Mouse (Mus musculus): ENCODE data around the gene Lrriq3. TPM values are rescaled to one million over a fixed set of nuclear protein-coding genes. Genes with fewer than 3 reads are reported as not detected.

Lrriq3 gene
- total and polyA plus RNA-seq, 3 experiments: 0.12 to 1.0 (median 0.89) TPM

Other genes with a start within 250 kb of the Lrriq3 start
- not detected for gene Tnni3k, start 38.0 kb upstream of the Lrriq3 start, total RNA-seq (2021)
- not detected in 2 replicates for gene Tnni3k, start 38.0 kb upstream of the Lrriq3 start, polyA plus RNA-seq (2012; rRNA removed)
- gene Fpgt, start within 50 bp of the Lrriq3 start, total RNA-seq (2021): 10 to 100 TPM; 26.6 to 34.7 TPM
- 4.4 and 6.3 TPM in 2 replicates for gene Fpgt, start within 50 bp of the Lrriq3 start, polyA plus RNA-seq (2012; rRNA removed)

Data from adrenal gland, adult 2 months (tissue).